Mouse (Mus musculus) small intestine, adult 2 months (tissue): ENCODE measurements around the gene Osbpl7.

Source experiments
- CTCF ChIP-seq: fragments of 200-500 bp; IDR thresholded peaks from 2 replicates; pipeline ENCODE4 v1.5.1; 2012; ENCODE audit warnings: low read depth, mild to moderate bottlenecking, control low read depth, inconsistent platforms, low read length, moderate library complexity, mixed read lengths; ENCODE audit not compliant: insufficient replicate concordance, insufficient read length; ENCODE audit errors: extremely low read depth
- POLR2A ChIP-seq: fragments of 200-500 bp; IDR thresholded peaks from 2 replicates; pipeline ENCODE4 v1.6.1; 2012; ENCODE audit warnings: low read depth, mild to moderate bottlenecking, control low read depth, inconsistent platforms, low read length, moderate library complexity

- TF ChIP-seq POLR2A (no peak), CTCF (peak; percentile 61)
Measured at GRCm38 (mm10) chr11:97021873-97022484, 28.4 kb upstream of the Osbpl7 start.
